Mouse (Mus musculus): ENCODE measurements around the gene Actl10.

Actl10 gene

GRCm38 (mm10) chr2:154551476-154551875, at the start of gene Actl10:
Gene Actl10 (plus strand): TSS chr2:154551776.
- DNase-seq: no peak

GRCm38 (mm10) chr2:154507076-154507475, 44.5 kb upstream of the Actl10 start:
- no peak for DNase-seq

GRCm38 (mm10) chr2:154507566-154508283, 43.9 kb upstream of the Actl10 start:
- peak; percentile 83 for DNase-seq

- DNase-seq: peak; percentile 55
Measured at GRCm38 (mm10) chr2:154508450-154508849, 43.1 kb upstream of the Actl10 start.

GRCm38 (mm10) chr2:154510141-154510540, 41.4 kb upstream of the Actl10 start:
- peak; percentile 33 for DNase-seq

- DNase-seq: no peak
Measured at GRCm38 (mm10) chr2:154516944-154517343, 34.6 kb upstream of the Actl10 start.

- DNase-seq: no peak
Measured at GRCm38 (mm10) chr2:154517424-154517823, 34.2 kb upstream of the Actl10 start.

- peak; percentile 34 for DNase-seq
Measured at GRCm38 (mm10) chr2:154521449-154521848, 30.1 kb upstream of the Actl10 start.

GRCm38 (mm10) chr2:154522334-154522733, 29.2 kb upstream of the Actl10 start:
- peak; percentile 66 for DNase-seq

- peak; percentile 40 for DNase-seq
Measured at GRCm38 (mm10) chr2:154525285-154525684, 26.3 kb upstream of the Actl10 start.

GRCm38 (mm10) chr2:154526531-154526930, 25.0 kb upstream of the Actl10 start:
- DNase-seq: no peak

GRCm38 (mm10) chr2:154532888-154533287, 18.7 kb upstream of the Actl10 start:
- no peak for DNase-seq

- DNase-seq: peak; percentile 91
Measured at GRCm38 (mm10) chr2:154534704-154535270, 16.8 kb upstream of the Actl10 start.

- peak; percentile 94 for DNase-seq
Measured at GRCm38 (mm10) chr2:154538310-154538709, 13.3 kb upstream of the Actl10 start.

GRCm38 (mm10) chr2:154538710-154539109, 12.9 kb upstream of the Actl10 start:
- no peak for DNase-seq

- DNase-seq: no peak
Measured at GRCm38 (mm10) chr2:154539720-154540119, 11.9 kb upstream of the Actl10 start.

GRCm38 (mm10) chr2:154541630-154542029, 9.9 kb upstream of the Actl10 start:
- DNase-seq: no peak

- peak; percentile 98 for DNase-seq
Measured at GRCm38 (mm10) chr2:154543567-154544347, 7.8 kb upstream of the Actl10 start.

- no peak for DNase-seq
Measured at GRCm38 (mm10) chr2:154546711-154547110, 4.9 kb upstream of the Actl10 start, which contains the start of gene 1700003F12Rik. Gene 1700003F12Rik (plus strand): TSS chr2:154547085.

GRCm38 (mm10) chr2:154548688-154549087, 2.9 kb upstream of the Actl10 start:
- DNase-seq: peak; percentile 97

GRCm38 (mm10) chr2:154549127-154549885, 2.3 kb upstream of the Actl10 start:
- DNase-seq: peak; percentile 95

- no peak for DNase-seq
Measured at GRCm38 (mm10) chr2:154549886-154550189, 1.7 kb upstream of the Actl10 start.

- DNase-seq: no peak
Measured at GRCm38 (mm10) chr2:154550937-154551336, 639 bp upstream of the Actl10 start.
